Mouse (Mus musculus): ENCODE data around the gene Eif4e. TPM values are rescaled to one million over a fixed set of nuclear protein-coding genes. Genes with fewer than 3 reads are reported as not detected.

Gene Eif4e
- total RNA-seq (2017), result 78.5 to 113 TPM (median 86.9 TPM) in 3 replicates

GRCm38 (mm10) chr3:138526073-138526915 is at the start of gene Eif4e:
TSS of gene Eif4e (plus strand) at chr3:138526179.
- peak; percentile 20; the same call in 1 of the 2 replicates for ATAC-seq (replicated peaks; ENCODE audit: insufficient number of reproducible peaks, low FRiP score, low TSS enrichment, poor library complexity, severe bottlenecking)

GRCm38 (mm10) chr3:138479489-138479888 is 46.5 kb upstream of the Eif4e start:
- ATAC-seq (replicated peaks; ENCODE audit: insufficient number of reproducible peaks, low FRiP score, low TSS enrichment, poor library complexity, severe bottlenecking), result no peak

- no peak for ATAC-seq (replicated peaks; ENCODE audit: insufficient number of reproducible peaks, low FRiP score, low TSS enrichment, poor library complexity, severe bottlenecking)
Measured at GRCm38 (mm10) chr3:138481526-138482284, 44.3 kb upstream of the Eif4e start.

GRCm38 (mm10) chr3:138483240-138483639 is 42.7 kb upstream of the Eif4e start:
- ATAC-seq (replicated peaks; ENCODE audit: insufficient number of reproducible peaks, low FRiP score, low TSS enrichment, poor library complexity, severe bottlenecking), result no peak

GRCm38 (mm10) chr3:138488584-138489326 is 37.2 kb upstream of the Eif4e start:
- ATAC-seq (replicated peaks; ENCODE audit: insufficient number of reproducible peaks, low FRiP score, low TSS enrichment, poor library complexity, severe bottlenecking), result no peak

- peak; percentile 92 for ATAC-seq (replicated peaks; ENCODE audit: insufficient number of reproducible peaks, low FRiP score, low TSS enrichment, poor library complexity, severe bottlenecking)
Measured at GRCm38 (mm10) chr3:138489327-138490033, 36.5 kb upstream of the Eif4e start, which contains the start of gene Metap1. TSS of gene Metap1 (minus strand) at chr3:138489515.

GRCm38 (mm10) chr3:138490034-138490337 is 36.0 kb upstream of the Eif4e start:
- ATAC-seq (replicated peaks; ENCODE audit: insufficient number of reproducible peaks, low FRiP score, low TSS enrichment, poor library complexity, severe bottlenecking), result no peak

- no peak for ATAC-seq (replicated peaks; ENCODE audit: insufficient number of reproducible peaks, low FRiP score, low TSS enrichment, poor library complexity, severe bottlenecking)
Measured at GRCm38 (mm10) chr3:138493668-138494067, 32.3 kb upstream of the Eif4e start.

- ATAC-seq (replicated peaks; ENCODE audit: insufficient number of reproducible peaks, low FRiP score, low TSS enrichment, poor library complexity, severe bottlenecking), result no peak
Measured at GRCm38 (mm10) chr3:138494565-138494964, 31.4 kb upstream of the Eif4e start.

GRCm38 (mm10) chr3:138495166-138496145 is 30.5 kb upstream of the Eif4e start:
- no peak for ATAC-seq (replicated peaks; ENCODE audit: insufficient number of reproducible peaks, low FRiP score, low TSS enrichment, poor library complexity, severe bottlenecking)

GRCm38 (mm10) chr3:138498731-138499130 is 27.2 kb upstream of the Eif4e start:
- no peak for ATAC-seq (replicated peaks; ENCODE audit: insufficient number of reproducible peaks, low FRiP score, low TSS enrichment, poor library complexity, severe bottlenecking)

GRCm38 (mm10) chr3:138499854-138500740 is 25.9 kb upstream of the Eif4e start:
- no peak for ATAC-seq (replicated peaks; ENCODE audit: insufficient number of reproducible peaks, low FRiP score, low TSS enrichment, poor library complexity, severe bottlenecking)

- no peak for ATAC-seq (replicated peaks; ENCODE audit: insufficient number of reproducible peaks, low FRiP score, low TSS enrichment, poor library complexity, severe bottlenecking)
Measured at GRCm38 (mm10) chr3:138503754-138504153, 22.2 kb upstream of the Eif4e start.

- no peak for ATAC-seq (replicated peaks; ENCODE audit: insufficient number of reproducible peaks, low FRiP score, low TSS enrichment, poor library complexity, severe bottlenecking)
Measured at GRCm38 (mm10) chr3:138506749-138507148, 19.2 kb upstream of the Eif4e start.

GRCm38 (mm10) chr3:138509581-138509980 is 16.4 kb upstream of the Eif4e start:
- no peak for ATAC-seq (replicated peaks; ENCODE audit: insufficient number of reproducible peaks, low FRiP score, low TSS enrichment, poor library complexity, severe bottlenecking)

- no peak for ATAC-seq (replicated peaks; ENCODE audit: insufficient number of reproducible peaks, low FRiP score, low TSS enrichment, poor library complexity, severe bottlenecking)
Measured at GRCm38 (mm10) chr3:138510471-138510870, 15.5 kb upstream of the Eif4e start.

GRCm38 (mm10) chr3:138513243-138513642 is 12.7 kb upstream of the Eif4e start:
- ATAC-seq (replicated peaks; ENCODE audit: insufficient number of reproducible peaks, low FRiP score, low TSS enrichment, poor library complexity, severe bottlenecking), result no peak

All from monocyte, adult 5-6 weeks (primary cell).